In genomic region chr6:113442087-113442441, GRCm38 (mm10) we compare ENCODE assay signal across 8 mouse cellular contexts. TPM values are rescaled to one million over a fixed set of nuclear protein-coding genes. Genes with fewer than 3 reads are reported as not detected.
A peak's percentile ranks its signal among the peaks of the same experiment; 100 is the strongest.
DNase-seq lines count a peak whose midpoint lies in the region; ATAC-seq and TF ChIP-seq lines count a peak whose summit lies in the region.

No protein-coding gene starts in this region.

- no peak for TF ChIP-seq POLR2A in bone marrow macrophage, adult 2 months (IDR thresholded peaks at IDR 0.05; ENCODE audit: borderline replicate concordance, low read depth, low read length)

- H3K4me2 ChIP-seq in kidney, embryonic 14.5 days (replicated peaks; ENCODE audit: low read depth, low read length): peak overlapping the region; percentile 80
- H3K4me2 ChIP-seq in hindbrain, embryonic 12.5 days (replicated peaks): peak overlapping the region; percentile 86
- peak overlapping the region; percentile 95 for H3K4me2 ChIP-seq in midbrain, embryonic 14.5 days (ENCODE audit: low read length)

- H3K27me3 ChIP-seq in kidney, embryonic 14.5 days (ENCODE audit: control insufficient read depth, insufficient read depth, low read length): no peaks in the 10 kb centered on the region
- no peaks in the 10 kb centered on the region for H3K27me3 ChIP-seq in hindbrain, embryonic 12.5 days
- no peaks in the 10 kb centered on the region for H3K27me3 ChIP-seq in midbrain, embryonic 14.5 days (ENCODE audit: control insufficient read depth, insufficient read depth, low read length)

- ATAC-seq in kidney, embryonic 14.5 days (ENCODE audit: low FRiP score, low TSS enrichment): no peak
- ATAC-seq in hindbrain, embryonic 12.5 days (ENCODE audit: low FRiP score): peak; percentile 30; the same call in 1 of the 2 replicates
- ATAC-seq in midbrain, embryonic 14.5 days (ENCODE audit: low FRiP score, low TSS enrichment): peak; percentile 13; the same call in 1 of the 2 replicates

- H3K4me3 ChIP-seq in kidney, embryonic 14.5 days (ENCODE audit: low read length): peak overlapping the region; percentile 70
- H3K4me3 ChIP-seq in bone marrow macrophage, adult 2 months (ENCODE audit: insufficient read depth, low read length): peak overlapping the region; percentile 22; the same call in 1 of the 2 replicates
- H3K4me3 ChIP-seq in hindbrain, embryonic 12.5 days: peak overlapping the region; percentile 82
- H3K4me3 ChIP-seq in midbrain, embryonic 14.5 days (replicated peaks; ENCODE audit: low read depth, low read length): peak overlapping the region; percentile 95

- H3K9me3 ChIP-seq in kidney, embryonic 14.5 days (ENCODE audit: control insufficient read depth, low read length): no peaks in the 10 kb centered on the region
- no peaks in the 10 kb centered on the region for H3K9me3 ChIP-seq in hindbrain, embryonic 12.5 days (replicated peaks)
- no peaks in the 10 kb centered on the region for H3K9me3 ChIP-seq in midbrain, embryonic 14.5 days (ENCODE audit: control insufficient read depth, low read length)

- DNase-seq in kidney, postnatal 4 days: no peak
- no peak for DNase-seq in midbrain, embryonic 14.5 days
- DNase-seq in left cerebral cortex, adult 8-10 months (ENCODE audit: low spot score in 2 of 2): no peak
- no peak for DNase-seq in gastrocnemius, postnatal 10 days
- DNase-seq in spleen, postnatal 10 days (ENCODE audit: low spot score in 2 of 2): no peak

- WGBS in kidney, embryonic 14.5 days: 42% methylated on average over 9 of the region's 9 CpGs
- WGBS in hindbrain, embryonic 12.5 days: 39% methylated on average over 9 of the region's 9 CpGs
- WGBS in midbrain, embryonic 14.5 days: 39% methylated on average over 9 of the region's 9 CpGs

- peak overlapping the region; percentile 3; the same call in 1 of the 2 replicates for H3K27ac ChIP-seq in kidney, embryonic 14.5 days (ENCODE audit: low read depth, low read length)
- H3K27ac ChIP-seq in bone marrow macrophage, adult 2 months (ENCODE audit: insufficient read depth, low read depth, low read length): no peak overlapping the region
- peak overlapping the region; percentile 68 for H3K27ac ChIP-seq in hindbrain, embryonic 12.5 days
- H3K27ac ChIP-seq in midbrain, embryonic 14.5 days (replicated peaks; ENCODE audit: low read depth, low read length): peak overlapping the region; percentile 78

- H3K36me3 ChIP-seq in kidney, embryonic 14.5 days (ENCODE audit: control insufficient read depth, insufficient read depth, low read length): peaks cover 14% of the 10 kb centered on the region
- H3K36me3 ChIP-seq in hindbrain, embryonic 12.5 days: peaks cover 8% of the 10 kb centered on the region
- H3K36me3 ChIP-seq in midbrain, embryonic 14.5 days (ENCODE audit: control insufficient read depth, insufficient read depth, low read length): peaks cover 9% of the 10 kb centered on the region; the same call in 1 of the 2 replicates

- H3K9ac ChIP-seq in kidney, embryonic 14.5 days (ENCODE audit: low read depth, low read length): peak overlapping the region; percentile 92
- H3K9ac ChIP-seq in hindbrain, embryonic 12.5 days: peak overlapping the region; percentile 92
- H3K9ac ChIP-seq in midbrain, embryonic 14.5 days (replicated peaks; ENCODE audit: low read length): peak overlapping the region; percentile 83

- TF ChIP-seq CTCF in bone marrow macrophage, adult 2 months (IDR thresholded peaks at IDR 0.05; ENCODE audit: low read depth, low read length): no peak

- peaks cover 6% of the 10 kb centered on the region; the same call in 1 of the 2 replicates for H3K4me1 ChIP-seq in kidney, embryonic 14.5 days (ENCODE audit: control insufficient read depth, insufficient read depth, low read length)
- H3K4me1 ChIP-seq in bone marrow macrophage, adult 2 months (ENCODE audit: control insufficient read depth, insufficient read depth, low read length): peaks cover 10% of the 10 kb centered on the region
- peaks cover 8% of the 10 kb centered on the region for H3K4me1 ChIP-seq in hindbrain, embryonic 12.5 days
- peaks cover 7% of the 10 kb centered on the region for H3K4me1 ChIP-seq in midbrain, embryonic 14.5 days (ENCODE audit: control insufficient read depth, insufficient read depth, low read length)

RNA-seq across cellular contexts. Expression of gene Jagn1, which starts 0.3 kb away (rescaled TPM):
- polyA plus RNA-seq in kidney, embryonic 14.5 days (2014; fragmentation: Nextera tagmentation; extraction: Ambion mirVana): 95.9 and 103 TPM in 2 replicates
- 28.4 and 31.5 TPM in 2 replicates for polyA plus RNA-seq in bone marrow macrophage, adult 2 months (2012; ENCODE audit: insufficient read depth, insufficient read length, missing spikeins)
- 69.2 and 71.3 TPM in 2 replicates for polyA plus RNA-seq in hindbrain, embryonic 12.5 days (2016; fragmentation: Nextera tagmentation; extraction: Ambion mirVana)
- 86.1 and 96.9 TPM in 2 replicates for polyA plus RNA-seq in midbrain, embryonic 14.5 days (2014; fragmentation: Nextera tagmentation; extraction: Ambion mirVana)
- total RNA-seq in left cerebral cortex, adult 8-10 months (2022): 10 to 100 TPM; 34.5 to 43.5 (median 39.4) TPM
- total RNA-seq in gastrocnemius, postnatal 10 days (2021): 10 to 100 TPM; 27.9 to 32.7 TPM

RNA-seq across cellular contexts. Expression of gene Cidec, which starts 6.5 kb away (rescaled TPM):
- polyA plus RNA-seq in kidney, embryonic 14.5 days (2014; fragmentation: Nextera tagmentation; extraction: Ambion mirVana): not detected in 2 replicates
- 0.32 TPM in 1 of 2 replicates, not detected in the other for polyA plus RNA-seq in bone marrow macrophage, adult 2 months (2012; ENCODE audit: insufficient read depth, insufficient read length, missing spikeins)
- not detected in 2 replicates for polyA plus RNA-seq in hindbrain, embryonic 12.5 days (2016; fragmentation: Nextera tagmentation; extraction: Ambion mirVana)
- polyA plus RNA-seq in midbrain, embryonic 14.5 days (2014; fragmentation: Nextera tagmentation; extraction: Ambion mirVana): not detected in 2 replicates
- total RNA-seq in left cerebral cortex, adult 8-10 months (2022): not detected
- total RNA-seq in gastrocnemius, postnatal 10 days (2021): 1 to 10 TPM; 3.9 to 6.4 TPM

RNA-seq across cellular contexts. Expression of gene Il17re, which starts 16.2 kb away (rescaled TPM):
- polyA plus RNA-seq in kidney, embryonic 14.5 days (2014; fragmentation: Nextera tagmentation; extraction: Ambion mirVana): 3.5 and 6.1 TPM in 2 replicates
- polyA plus RNA-seq in bone marrow macrophage, adult 2 months (2012; ENCODE audit: insufficient read depth, insufficient read length, missing spikeins): 0.47 TPM in 1 of 2 replicates, not detected in the other
- 0.74 and 1.1 TPM in 2 replicates for polyA plus RNA-seq in hindbrain, embryonic 12.5 days (2016; fragmentation: Nextera tagmentation; extraction: Ambion mirVana)
- polyA plus RNA-seq in midbrain, embryonic 14.5 days (2014; fragmentation: Nextera tagmentation; extraction: Ambion mirVana): 0.09 TPM in 1 of 2 replicates, not detected in the other
- under 1 TPM; 0.24 to 0.74 (median 0.58) TPM for total RNA-seq in left cerebral cortex, adult 8-10 months (2022)
- total RNA-seq in gastrocnemius, postnatal 10 days (2021): under 1 TPM; 0.45 to 0.61 TPM

RNA-seq across cellular contexts. Expression of gene Rpusd3, which starts 22.9 kb away (rescaled TPM):
- polyA plus RNA-seq in kidney, embryonic 14.5 days (2014; fragmentation: Nextera tagmentation; extraction: Ambion mirVana): 29.0 and 30.5 TPM in 2 replicates
- polyA plus RNA-seq in bone marrow macrophage, adult 2 months (2012; ENCODE audit: insufficient read depth, insufficient read length, missing spikeins): 4.6 and 6.5 TPM in 2 replicates
- 22.0 and 26.1 TPM in 2 replicates for polyA plus RNA-seq in hindbrain, embryonic 12.5 days (2016; fragmentation: Nextera tagmentation; extraction: Ambion mirVana)
- polyA plus RNA-seq in midbrain, embryonic 14.5 days (2014; fragmentation: Nextera tagmentation; extraction: Ambion mirVana): 20.7 and 24.6 TPM in 2 replicates
- 10 to 100 TPM; 16.0 to 22.1 (median 18.1) TPM for total RNA-seq in left cerebral cortex, adult 8-10 months (2022)
- 10 to 100 TPM; 10.0 to 11.3 TPM for total RNA-seq in gastrocnemius, postnatal 10 days (2021)

RNA-seq across cellular contexts. Expression of gene Il17rc, which starts 29.2 kb away (rescaled TPM):
- polyA plus RNA-seq in kidney, embryonic 14.5 days (2014; fragmentation: Nextera tagmentation; extraction: Ambion mirVana): 9.3 and 9.5 TPM in 2 replicates
- not detected in 2 replicates for polyA plus RNA-seq in bone marrow macrophage, adult 2 months (2012; ENCODE audit: insufficient read depth, insufficient read length, missing spikeins)
- polyA plus RNA-seq in hindbrain, embryonic 12.5 days (2016; fragmentation: Nextera tagmentation; extraction: Ambion mirVana): 5.4 and 6.0 TPM in 2 replicates
- polyA plus RNA-seq in midbrain, embryonic 14.5 days (2014; fragmentation: Nextera tagmentation; extraction: Ambion mirVana): 0.77 and 0.93 TPM in 2 replicates
- 1 to 10 TPM; 5.2 to 8.3 (median 5.6) TPM for total RNA-seq in left cerebral cortex, adult 8-10 months (2022)
- total RNA-seq in gastrocnemius, postnatal 10 days (2021): 1 to 10 TPM; 5.9 to 9.1 TPM

Comparison
In these comparisons a context has a peak if more than half of its experiments do, and no peak if none do; other contexts are left out.
1. H3K4me3 ChIP-seq: peak in every context shown above with its lines; median percentile 95 in midbrain, embryonic 14.5 days; 82 in hindbrain, embryonic 12.5 days; 70 in kidney, embryonic 14.5 days; 22 in bone marrow macrophage, adult 2 months.